Mouse (Mus musculus) adrenal gland (tissue): Measurements from ENCODE around the gene Sys1.

Experiments used
- intact Hi-C: fragments of 180-260 bp; cut with DNase I; formaldehyde crosslinking; loops from one replicate; pipeline ENCODE4 v1.15.1; 2025

Sys1 gene

DNA sequence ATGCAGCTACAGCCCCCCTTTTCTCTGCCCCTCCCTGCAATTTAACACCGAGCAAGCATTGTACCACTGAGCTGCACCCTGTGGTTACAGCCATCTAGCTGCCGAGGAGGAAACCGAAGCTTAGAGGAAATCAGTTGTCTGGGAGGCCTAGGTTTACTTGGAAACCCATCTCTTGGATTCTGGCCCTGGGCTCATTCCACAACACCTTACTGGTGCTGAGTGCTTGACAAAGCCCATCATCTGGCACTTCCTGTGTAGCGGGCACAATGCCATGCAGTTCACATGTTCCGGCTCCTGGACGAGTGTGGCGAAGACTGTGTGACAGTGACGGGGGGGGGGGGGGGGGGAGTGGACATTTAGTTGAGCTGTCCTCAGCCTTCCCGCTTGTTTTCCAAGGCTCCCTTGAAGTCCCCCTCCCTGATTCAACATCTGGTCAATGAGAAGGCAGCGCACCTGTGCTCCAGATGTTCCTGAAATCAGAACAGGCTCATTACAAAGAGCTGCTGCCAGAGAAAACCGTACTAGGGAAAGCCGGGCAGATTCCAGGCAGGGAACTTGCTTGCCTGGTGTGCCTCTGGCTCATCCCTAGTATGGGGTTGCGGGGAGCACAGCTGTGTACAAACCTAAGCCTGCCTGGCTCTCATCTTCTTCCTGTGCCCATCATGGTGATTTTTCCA is 4.6 kb upstream of the Sys1 start:
- intact Hi-C loops: no loop called here

DNA sequence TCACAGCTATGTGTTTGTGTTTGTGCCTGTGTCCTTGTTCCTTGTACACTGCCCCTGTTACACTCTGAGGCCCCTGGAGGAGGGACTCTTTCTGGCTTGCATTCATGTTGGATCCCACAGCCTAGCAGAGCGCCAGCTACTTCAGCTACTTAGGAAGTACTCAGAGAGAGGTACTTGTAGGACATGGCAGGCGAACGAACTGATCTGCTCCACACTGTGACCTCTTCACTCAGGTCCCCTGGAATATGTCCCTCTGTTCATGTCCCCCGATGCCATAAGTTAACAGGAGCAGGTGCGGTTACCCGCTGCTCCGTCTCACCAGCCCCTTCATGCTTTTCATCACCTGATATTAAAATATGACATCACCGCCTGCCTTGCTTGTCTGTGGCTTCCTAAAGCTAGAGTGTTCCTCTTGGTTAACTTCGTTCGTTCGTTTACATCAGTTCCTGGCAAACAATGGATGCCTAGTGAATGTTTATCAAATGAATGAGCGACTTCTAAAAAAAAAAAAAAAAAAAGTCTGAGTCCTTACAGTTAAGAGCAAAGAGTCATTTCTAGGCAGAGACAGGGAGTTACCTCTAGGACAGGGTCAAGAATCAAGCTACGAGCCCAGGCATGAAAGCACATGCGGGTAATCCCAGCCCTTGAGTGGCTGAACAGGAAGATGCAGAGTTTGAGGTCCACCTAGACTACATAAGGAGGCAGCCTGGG is 3.6 kb upstream of the Sys1 start:
- intact Hi-C loops: no loop called here

DNA sequence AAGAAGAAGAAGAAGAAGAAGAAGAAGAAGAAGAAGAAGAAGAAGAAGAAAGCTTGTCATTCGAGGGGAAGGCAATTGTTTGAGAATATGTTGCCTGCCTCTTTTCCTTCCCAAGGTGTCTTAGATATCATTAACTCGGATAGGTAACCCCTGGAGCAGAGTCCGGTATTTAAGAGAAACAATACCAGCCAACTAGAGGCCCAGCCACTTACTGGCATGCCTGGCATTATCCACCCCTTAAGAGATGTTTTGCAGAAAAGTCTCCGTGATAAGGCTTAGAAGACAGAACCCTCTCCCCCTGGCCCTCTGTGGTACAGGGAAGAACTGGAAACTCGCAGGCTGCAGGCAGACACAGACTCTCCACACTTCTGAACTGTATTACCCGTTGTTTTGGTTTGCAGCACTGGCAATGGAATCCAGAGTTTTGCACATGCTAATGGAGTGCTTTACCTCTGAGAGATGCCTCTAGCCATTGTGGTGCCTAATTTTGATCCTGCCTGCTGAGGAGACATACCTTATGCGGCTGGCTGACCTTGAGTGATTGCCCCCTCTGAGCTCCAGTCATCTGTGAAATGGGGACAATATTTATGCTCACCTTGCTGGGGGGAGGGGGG is 2.8 kb upstream of the Sys1 start:
- intact Hi-C loops: no loop called here

DNA sequence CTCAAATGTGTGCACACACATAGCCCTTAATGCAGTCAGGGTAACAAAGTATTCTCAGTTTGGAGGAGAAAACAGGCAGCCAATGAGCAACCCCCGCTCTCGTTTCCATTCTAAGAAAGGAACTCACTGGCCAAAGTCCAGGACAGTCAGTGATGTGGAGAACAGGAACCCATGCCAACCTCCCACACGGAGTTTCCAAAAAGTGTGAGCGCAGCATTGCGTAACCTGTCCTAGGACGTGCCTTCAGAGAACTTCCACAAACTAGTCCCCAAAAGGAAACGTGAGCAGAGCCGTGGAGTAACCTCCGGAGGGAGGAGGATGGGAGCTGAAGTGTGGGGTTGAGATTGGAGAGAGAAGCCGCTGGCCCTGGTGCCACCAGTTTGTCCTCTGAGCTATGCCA is 1.9 kb upstream of the Sys1 start:
- intact Hi-C loops: loop anchor here (5.0 kb wide), 1 partner anchor 38 kb away; no protein-coding TSS in a partner anchor

DNA sequence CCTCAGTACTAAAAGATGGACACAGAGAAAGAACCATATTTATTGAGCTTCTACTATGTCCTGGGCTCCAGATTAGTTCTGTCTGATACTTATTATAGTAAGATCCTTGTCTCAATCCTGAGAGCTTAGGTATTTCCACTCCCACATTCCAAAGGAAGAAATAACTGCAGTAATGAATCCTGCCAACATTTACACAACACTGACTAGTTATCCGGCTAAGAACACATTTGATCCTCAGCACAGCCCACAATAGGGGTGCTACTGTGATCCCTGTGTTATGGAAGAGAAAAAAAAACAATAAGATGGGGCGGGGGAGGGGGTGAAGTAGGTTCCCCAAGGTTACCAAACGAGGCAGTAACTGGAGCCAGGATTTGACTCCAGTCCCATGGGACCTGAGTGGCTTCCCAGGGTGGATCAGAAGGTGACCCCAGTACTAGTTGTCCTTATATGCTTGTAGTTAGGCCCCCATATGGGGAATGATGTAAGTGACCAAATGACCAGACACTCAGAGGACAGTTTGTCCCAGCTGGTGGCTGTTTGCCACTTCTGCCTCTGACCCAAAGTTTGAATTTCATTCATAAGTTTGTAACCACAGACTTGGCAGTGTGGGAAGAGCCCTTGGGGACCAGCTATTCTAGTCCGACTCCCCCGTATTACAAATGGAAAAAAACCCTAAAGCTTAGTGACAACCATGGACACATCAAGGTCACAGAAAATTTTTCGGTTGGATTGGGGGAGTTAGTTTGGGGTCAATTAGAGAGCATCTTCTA is 1.2 kb upstream of the Sys1 start:
- intact Hi-C loops: loop anchor here (5.0 kb wide), 1 partner anchor 38 kb away; no protein-coding TSS in a partner anchor

DNA sequence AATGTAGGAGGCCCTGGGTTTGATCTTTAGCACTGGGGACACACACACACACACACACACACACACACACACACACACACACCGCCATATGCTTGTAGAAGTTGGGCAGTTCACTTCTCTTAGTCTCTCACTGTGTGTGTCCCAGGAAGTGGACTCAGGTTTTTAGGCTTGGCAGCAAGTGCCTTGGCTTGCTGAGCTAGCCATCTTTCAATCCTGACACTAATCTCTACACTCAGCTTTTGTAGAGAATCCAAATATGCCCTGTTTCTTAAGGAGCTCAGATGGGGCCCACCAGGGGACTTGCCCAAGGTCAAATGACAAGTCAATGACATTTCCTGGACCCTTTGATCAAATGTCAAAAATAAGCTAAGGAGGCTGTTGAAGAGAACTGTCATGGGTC is 351 bp upstream of the Sys1 start:
- intact Hi-C loops: loop anchor here (5.0 kb wide), 1 partner anchor 39 kb away; no protein-coding TSS in a partner anchor

DNA sequence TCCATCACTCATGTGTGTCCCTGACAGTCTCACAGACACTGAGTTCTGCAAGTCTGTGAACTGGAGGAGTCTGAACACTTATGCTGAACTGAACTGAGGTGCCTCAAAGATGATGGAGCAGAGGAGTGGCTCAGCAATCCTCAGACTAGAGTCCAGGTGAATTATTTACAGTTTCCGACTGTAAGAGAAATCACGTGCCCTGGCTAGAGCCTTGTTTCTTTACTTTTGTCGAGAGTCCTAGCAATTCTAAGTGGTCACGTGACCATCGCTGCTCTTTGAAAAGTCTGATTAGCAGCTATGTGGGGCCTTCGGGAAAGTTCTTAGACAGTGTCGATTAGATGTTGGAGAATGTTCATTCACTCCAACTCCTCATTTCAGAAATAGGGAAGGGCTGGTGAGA is 1.2 kb downstream of the Sys1 start:
- intact Hi-C loops: loop anchor here (5.0 kb wide), 1 partner anchor 41 kb away; no protein-coding TSS in a partner anchor

DNA sequence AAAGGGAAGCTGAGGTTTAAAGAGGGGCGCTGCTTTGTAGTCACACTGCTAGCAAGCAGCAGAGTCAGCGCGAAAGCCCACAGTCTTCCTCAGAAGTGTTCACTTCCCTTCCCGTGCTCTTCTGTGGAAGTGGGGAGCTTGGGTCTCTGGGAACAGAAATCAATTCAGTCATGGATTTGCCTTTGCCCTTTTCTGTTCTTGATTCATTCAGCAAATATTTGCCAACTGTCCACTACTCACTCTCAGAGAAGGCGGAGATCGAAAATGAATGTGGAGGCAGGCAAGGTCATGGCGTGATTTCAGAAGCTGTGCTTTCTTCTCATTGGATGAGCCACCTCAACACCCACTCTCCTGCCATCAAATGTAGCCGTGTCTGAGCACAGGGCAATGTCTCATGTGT is 1.8 kb downstream of the Sys1 start:
- intact Hi-C loops: loop anchor here (5.0 kb wide), 1 partner anchor 41 kb away; no protein-coding TSS in a partner anchor

DNA sequence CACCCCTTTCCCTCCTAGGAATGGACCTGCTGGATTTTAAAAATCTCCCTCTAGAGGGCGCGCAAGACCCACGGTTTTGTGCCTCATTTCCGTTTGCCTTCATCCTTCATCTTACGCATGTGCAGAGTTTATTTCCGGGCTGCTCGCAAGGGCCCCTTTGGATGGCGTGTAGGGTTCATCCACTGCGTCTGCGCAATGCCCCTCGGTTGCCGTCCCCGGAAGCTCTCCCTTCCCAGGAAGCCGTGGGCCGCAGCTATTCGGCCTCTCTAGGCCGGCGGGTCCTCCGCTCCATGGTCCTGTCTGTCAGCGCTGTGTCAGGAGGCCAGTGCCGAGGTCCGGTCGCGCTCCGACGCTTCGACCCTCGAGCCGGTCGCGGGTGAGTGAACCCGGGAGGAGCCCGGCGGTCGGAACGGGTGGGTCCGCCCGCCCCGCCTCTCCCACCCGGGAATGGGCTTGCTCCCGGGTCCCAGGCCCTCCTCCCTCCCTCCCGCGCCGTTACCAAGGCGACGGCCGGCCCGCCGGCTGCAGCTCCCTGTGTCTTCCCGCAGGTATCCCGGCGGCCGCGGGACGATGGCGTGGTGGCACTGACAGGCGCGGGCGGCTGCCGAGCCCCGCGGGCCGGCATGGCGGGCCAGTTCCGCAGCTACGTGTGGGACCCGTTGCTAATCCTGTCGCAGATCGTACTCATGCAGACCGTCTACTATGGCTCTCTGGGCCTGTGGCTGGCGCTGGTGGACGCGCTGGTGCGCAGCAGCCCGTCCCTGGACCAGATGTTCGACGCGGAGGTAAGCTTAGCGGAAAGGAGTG is 4.2 kb downstream of the Sys1 start, which contains the start of gene Gm20458:
TSS of gene Gm20458 (plus strand) at position 223 of the 807 bp plus-strand sequence.
- intact Hi-C loops: no loop called here

DNA sequence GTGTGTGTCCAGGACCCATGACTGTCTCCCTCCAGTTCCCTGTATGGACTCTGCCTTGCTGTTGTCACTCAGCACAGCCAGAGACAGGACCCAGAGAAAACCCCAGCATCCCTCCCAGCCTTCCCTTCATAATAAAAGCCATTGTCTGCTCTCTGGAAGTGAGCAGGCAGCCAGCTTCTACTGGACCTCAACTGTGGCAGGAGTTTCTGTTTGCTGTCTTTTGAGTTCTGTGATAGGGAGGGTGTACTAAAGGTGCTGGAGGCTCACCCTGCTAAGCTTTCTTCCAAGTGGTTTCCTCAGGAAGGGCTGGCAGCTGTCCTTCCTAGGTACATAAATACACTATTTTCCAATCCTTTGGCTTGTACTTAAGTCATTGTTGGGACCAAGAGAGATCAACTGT is 8.4 kb downstream of the Sys1 start:
- intact Hi-C loops: no loop called here

DNA sequence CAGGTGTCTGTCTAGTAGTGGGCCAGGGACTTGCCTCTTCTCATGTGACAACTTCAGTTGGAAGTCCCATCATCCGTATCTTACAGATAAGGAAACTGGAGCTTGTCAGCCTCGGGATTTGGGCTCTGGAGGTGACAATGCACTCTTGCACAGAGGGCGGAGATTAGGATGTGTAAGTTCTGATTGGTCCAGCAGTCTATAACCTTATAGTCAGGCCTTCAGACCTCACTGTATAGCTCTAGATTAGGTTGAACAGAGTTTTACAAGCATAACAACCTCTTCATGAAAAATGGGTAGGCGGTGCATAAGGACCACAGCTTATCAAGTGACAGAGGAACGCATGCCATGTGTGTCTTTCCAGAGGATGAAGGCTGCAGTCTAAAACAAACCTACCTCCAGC is 10.0 kb downstream of the Sys1 start:
- intact Hi-C loops: no loop called here

DNA sequence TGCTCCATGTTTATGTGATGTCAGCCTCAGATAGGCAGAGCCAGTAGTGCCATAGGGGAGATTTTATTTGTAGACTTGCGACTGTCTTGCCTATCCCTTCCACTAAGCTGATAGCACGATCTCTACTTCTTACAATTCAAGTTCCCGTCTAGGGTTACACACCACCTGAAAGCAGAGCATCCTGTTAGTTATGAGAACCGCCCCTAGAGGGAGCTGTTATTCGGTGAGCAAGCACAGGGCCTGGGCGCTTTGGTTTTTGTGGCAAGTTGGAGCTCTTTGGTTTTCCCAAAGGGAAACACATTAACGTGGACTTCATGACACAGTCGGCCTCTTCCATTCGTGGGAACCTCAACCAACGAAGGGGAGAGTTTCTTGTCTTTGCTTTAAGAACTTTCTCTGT is 13.5 kb downstream of the Sys1 start:
- intact Hi-C loops: loop anchor here (5.0 kb wide), 1 partner anchor 47 kb away; no protein-coding TSS in a partner anchor

DNA sequence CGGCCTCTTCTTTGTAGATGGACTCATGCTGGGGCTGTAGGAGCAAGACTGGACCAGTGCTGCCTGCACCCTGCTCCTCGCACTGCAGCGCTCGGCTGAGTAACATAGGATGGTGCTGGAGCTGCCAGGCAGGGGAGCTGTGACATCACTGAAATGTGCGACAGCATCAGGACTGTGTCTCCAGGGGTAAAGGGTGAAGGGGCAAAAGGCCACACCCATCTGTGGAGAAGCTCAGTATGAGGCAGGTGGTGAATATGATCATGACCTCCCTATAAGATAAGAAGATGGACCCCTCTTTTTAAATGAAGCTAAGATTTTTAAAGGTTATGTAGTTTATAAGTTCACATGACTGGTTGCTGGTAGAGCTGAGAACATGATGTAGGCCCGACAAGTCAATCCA is 16.9 kb downstream of the Sys1 start, which contains the start of gene Trp53tg5:
TSS of gene Trp53tg5 (minus strand) at position 101 of the 400 bp plus-strand sequence.
- intact Hi-C loops: loop anchor here (5.0 kb wide), 1 partner anchor 44 kb away; no protein-coding TSS in a partner anchor

DNA sequence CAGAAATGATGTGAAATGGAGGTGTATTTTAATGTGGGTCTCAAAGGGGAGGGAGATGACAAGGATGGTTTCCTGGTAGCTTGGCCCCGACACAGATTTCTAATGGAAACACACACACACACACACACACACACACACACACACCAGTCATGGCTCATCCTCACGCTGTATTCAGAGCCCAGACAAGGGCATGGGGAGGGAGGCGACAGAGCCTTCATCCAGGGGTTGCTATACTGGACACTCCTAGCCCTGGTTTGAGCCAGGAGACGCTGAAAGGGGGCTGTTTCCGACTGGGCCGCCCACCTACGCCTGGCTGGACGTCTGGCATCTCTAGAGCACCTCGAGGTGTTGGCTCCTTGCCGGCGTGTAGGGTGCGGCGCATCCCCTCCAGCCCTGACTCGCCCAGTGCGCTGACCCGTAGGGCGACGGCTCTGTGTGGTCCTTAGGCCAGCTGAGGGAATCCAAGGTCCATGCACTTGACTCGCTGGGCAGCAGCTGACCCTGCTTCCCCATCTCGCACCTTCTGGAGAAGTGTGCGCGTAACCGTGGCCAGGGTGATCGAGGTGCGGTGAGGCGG is 29.0 kb downstream of the Sys1 start, which contains the start of gene Dbndd2:
TSS of gene Dbndd2 (plus strand) at position 426 of the 577 bp plus-strand sequence.
- intact Hi-C loops: no loop called here

DNA sequence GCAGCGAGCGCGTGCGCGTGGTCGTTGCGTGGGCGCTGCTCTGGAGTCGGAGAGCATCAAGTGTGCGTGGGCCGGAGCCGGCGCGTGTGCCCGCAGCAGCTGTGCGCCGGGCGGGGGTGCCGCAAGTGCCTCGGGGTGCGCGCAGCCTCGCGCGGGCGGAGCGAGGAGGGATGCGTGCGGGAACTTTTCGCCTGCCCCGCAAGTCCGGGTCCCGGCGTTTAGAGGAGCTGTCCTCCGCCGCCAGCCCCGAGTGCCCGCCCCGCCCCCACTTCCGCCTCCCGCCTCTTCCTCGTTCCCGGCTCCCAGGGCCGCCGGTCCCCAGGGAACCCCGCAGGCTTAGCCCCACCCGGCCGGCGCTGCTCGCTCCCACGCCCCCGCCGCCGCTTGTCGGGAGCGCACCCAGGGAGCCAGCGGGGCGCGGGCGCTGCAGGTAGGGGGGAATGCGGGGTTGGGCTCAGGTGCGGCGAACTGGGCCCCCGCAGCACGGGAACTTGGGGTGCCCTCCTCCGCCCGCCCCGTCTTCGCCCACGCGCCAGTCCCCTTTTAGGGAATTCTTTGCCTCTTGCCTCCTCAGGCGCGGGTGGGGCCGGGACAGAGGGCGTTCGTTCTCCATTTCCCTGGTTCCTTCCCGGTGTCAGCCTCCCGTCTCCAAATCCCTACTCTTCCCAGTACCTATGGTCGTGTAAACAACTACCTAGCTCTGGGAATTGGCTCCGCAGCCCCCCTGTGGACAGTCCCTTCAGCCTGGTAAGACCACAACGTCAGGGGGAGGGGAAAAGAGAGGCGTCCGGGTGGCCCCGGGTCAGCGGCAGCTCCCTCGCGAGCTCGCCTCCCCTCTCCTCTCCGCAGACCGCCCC is 29.7 kb downstream of the Sys1 start:
- intact Hi-C loops: no loop called here

DNA sequence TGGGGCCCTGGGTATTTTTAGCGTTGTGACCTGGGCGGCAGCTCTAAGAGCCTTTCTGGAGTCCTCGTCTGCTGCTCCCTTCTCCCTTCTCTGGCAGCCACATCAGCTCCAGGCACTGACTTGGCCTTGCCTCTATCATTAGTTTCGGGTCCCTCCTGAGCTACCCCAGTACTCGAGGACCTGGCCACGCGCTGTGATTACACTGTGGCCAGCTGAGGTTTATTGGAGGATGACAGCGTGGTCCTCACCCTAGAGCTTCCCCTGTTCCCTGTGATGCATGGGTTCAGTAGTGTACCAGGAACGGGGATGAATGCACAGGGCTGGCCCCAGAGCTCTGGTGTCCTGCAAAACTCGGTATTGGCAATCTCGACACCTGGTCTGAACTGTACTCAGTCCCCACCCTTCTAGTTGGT is 30.4 kb downstream of the Sys1 start:
- intact Hi-C loops: no loop called here

DNA sequence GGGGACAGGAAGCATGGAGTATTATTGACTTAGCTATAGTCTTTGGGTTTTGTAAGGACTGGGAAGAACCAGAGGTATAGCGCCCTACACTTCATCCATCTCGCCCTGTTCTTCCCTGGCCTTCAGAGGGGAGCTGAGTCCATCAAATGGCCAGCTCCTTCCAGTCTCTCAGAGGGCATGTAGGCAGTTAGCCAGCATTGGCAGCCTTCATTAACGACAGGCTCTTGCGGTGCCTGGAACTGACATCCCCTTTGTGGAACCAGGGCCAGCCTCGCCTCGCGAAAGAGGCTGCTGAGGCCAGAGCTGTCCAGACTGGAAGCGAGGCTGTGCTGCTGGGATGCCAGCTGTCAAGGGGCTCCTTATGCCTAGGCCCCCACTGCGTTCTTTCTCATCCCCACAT is 31.0 kb downstream of the Sys1 start:
- intact Hi-C loops: no loop called here

DNA sequence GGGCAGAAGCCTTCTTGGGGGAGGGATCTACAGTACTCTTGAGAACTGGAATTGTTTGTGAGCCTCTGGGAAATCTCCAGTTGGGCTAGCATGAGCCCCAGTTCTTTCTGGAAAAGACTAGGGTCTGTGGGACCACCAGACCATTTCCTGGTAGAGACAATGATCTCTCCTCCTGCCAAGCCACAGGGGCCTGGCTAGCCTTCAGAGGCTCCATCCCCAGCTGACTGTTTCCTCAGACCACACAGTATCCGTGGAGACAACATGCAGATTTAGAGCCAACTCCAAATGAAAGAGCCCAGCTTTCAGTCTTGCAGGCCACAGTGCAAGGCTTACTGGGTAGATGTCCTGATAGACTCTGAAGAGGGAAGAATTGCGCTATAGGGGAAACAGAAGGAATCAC is 37.4 kb downstream of the Sys1 start:
- intact Hi-C loops: no loop called here

DNA sequence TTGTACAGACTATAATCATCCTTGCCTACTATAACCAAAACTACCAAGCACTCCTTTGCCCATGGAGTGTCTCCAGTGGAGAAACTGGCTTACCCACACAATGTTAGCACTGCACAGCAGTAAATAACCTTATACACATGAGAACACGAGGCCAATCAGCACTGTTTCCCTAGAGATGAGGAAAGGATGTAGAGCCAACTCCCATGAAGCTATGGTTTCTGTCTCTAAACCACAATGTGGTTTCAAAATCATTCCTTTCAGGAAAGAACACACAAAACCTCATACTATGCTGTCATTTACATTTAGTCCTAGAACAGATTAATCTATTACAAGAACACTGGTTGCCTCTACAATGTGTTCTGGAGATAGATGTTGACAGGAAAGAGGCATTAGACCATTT is 39.6 kb downstream of the Sys1 start:
- intact Hi-C loops: no loop called here
